Mouse (Mus musculus) hindbrain, embryonic 16.5 days (tissue): ENCODE data around the gene Phf3. TPM values are rescaled to one million over a fixed set of nuclear protein-coding genes. Genes with fewer than 3 reads are reported as not detected.

ENCODE experiments used
- ATAC-seq: fragments of 200-750 bp; cut with Nextera tagmentation; 2 replicates; pipeline ENCODE4 v1.8.0; 2017; ENCODE audit warnings: moderate TSS enrichment, moderate library complexity
- H3K27ac ChIP-seq: fragments of 300-500 bp; sonication (generic); 2 replicates; pipeline ENCODE4 v1.5.1; 2014; ENCODE audit warnings: low read depth, mild to moderate bottlenecking, control low read depth, low read length, moderate library complexity
- H3K27me3 ChIP-seq: fragments of 300-500 bp; sonication (generic); replicated peaks from 2 replicates; pipeline ENCODE4 v1.6.1; 2014; ENCODE audit warnings: low read length; ENCODE audit not compliant: control insufficient read depth, insufficient read depth
- H3K36me3 ChIP-seq: fragments of 300-500 bp; sonication (generic); 2 replicates; pipeline ENCODE4 v1.6.1; 2014; ENCODE audit warnings: mild to moderate bottlenecking, low read length, moderate library complexity, mixed read lengths; ENCODE audit not compliant: control insufficient read depth, insufficient read depth
- H3K4me1 ChIP-seq: fragments of 300-500 bp; sonication (generic); 2 replicates; pipeline ENCODE4 v1.6.1; 2014; ENCODE audit warnings: low read depth, low read length; ENCODE audit not compliant: control insufficient read depth, insufficient read depth
- H3K4me2 ChIP-seq: fragments of 300-500 bp; sonication (generic); 2 replicates; pipeline ENCODE4 v1.6.1; 2014; ENCODE audit warnings: mild to moderate bottlenecking, low read length, control low read depth, moderate library complexity
- H3K4me3 ChIP-seq: fragments of 300-500 bp; sonication (generic); 2 replicates; pipeline ENCODE4 v1.5.1; 2014; ENCODE audit warnings: mild to moderate bottlenecking, low read length, control low read depth, moderate library complexity
- H3K9ac ChIP-seq: fragments of 300-500 bp; sonication (generic); 2 replicates; pipeline ENCODE4 v1.6.1; 2014; ENCODE audit warnings: low read depth, mild to moderate bottlenecking, control low read depth, low read length, moderate library complexity
- H3K9me3 ChIP-seq: fragments of 300-500 bp; sonication (generic); 2 replicates; pipeline ENCODE4 v1.6.1; 2014; ENCODE audit warnings: mild to moderate bottlenecking, low read length, moderate library complexity; ENCODE audit not compliant: control insufficient read depth
- WGBS: fragments of 180-500 bp; shearing (Covaris S2); extraction: QIAGEN DNeasy Blood & Tissue Kit; methylation state at CpG from one replicate; pipeline ENCODE4 v1.1.7; 2014; 5-methylcytosine and 5-hydroxymethylcytosine counted together
- polyA plus RNA-seq: library from polyadenylated mRNA; unstranded; fragments of >200 nt; fragmentation: Nextera tagmentation; extraction: Ambion mirVana; gene quantifications from 2 replicates; pipeline ENCODE4 v1.2.1, GENCODE M21; 2015

Phf3 gene
- polyA plus RNA-seq, 1 experiment from 2014 or later, result 29.3 TPM

DNA sequence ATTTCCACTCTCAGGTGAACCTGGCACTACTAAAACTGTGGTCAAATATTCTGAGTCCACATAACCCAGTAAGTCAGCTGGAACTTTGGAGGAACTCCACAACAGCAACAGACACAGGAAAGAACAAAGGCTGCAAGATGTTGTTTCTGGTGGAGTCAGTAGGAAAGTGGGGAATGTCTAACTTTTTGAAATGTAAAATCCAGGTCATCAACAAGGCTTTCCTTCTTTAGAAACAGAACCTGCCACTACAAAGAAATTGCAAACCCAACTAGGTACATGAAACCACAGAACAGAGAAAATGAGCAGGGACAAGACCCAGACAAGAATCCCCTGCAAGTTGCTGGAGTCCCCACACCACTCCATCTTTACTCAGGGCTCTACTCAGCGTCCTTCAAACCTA, 26.0 kb downstream of the Phf3 start:
- Histone ChIP-seq H3K27ac (no peak overlapping the region), H3K9me3 (no peaks in the 10 kb centered on the region), H3K9ac (no peak overlapping the region), H3K4me1 (no peaks in the 10 kb centered on the region), H3K27me3 (no peaks in the 10 kb centered on the region), H3K4me3 (no peak overlapping the region), H3K36me3 (no peaks in the 10 kb centered on the region), H3K4me2 (no peak overlapping the region)
- no peak for ATAC-seq
- WGBS, result 70% methylated on average over 1 of the region's 1 CpGs

- Histone ChIP-seq H3K4me2 (no peak overlapping the region), H3K4me3 (no peak overlapping the region), H3K9me3 (no peaks in the 10 kb centered on the region), H3K27me3 (no peaks in the 10 kb centered on the region), H3K27ac (no peak overlapping the region), H3K36me3 (peaks cover 2% of the 10 kb centered on the region; the same call in 1 of the 2 replicates), H3K9ac (no peak overlapping the region), H3K4me1 (no peaks in the 10 kb centered on the region)
- ATAC-seq, result no peak
- 58% methylated on average over 3 of the region's 3 CpGs for WGBS
Observed at GRCm38 (mm10) chr1:30839662-30840061, 34.1 kb downstream of the Phf3 start.

DNA sequence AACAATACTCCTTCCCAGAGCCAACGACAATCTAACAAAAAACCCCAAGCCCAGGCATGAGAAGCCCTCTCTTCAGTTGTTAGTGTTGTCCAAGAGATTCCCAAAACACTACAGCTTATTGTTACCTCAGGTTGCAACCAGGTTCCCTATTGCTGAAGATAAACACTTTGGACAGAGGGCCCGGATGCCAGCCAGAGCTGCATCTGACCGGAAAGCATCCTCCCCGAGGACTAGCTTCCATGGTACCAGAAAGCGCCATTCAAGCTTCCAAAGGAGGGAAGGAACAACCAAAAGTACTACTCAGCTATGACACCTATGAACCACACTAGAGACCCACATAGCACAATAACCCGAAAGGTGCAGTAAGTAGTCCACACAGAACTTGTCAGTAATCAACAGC, 38.2 kb downstream of the Phf3 start:
- WGBS, result 93% methylated on average over 6 of the region's 6 CpGs
- H3K27ac ChIP-seq, result no peak overlapping the region
- H3K36me3 ChIP-seq, result peaks cover 4% of the 10 kb centered on the region; the same call in 1 of the 2 replicates
- no peak for ATAC-seq
- no peaks in the 10 kb centered on the region for H3K9me3 ChIP-seq
- no peaks in the 10 kb centered on the region for H3K4me1 ChIP-seq
- H3K4me2 ChIP-seq, result no peak overlapping the region
- no peak overlapping the region for H3K4me3 ChIP-seq
- H3K9ac ChIP-seq, result no peak overlapping the region
- no peaks in the 10 kb centered on the region for H3K27me3 ChIP-seq

- ATAC-seq, result no peak
- no peaks in the 10 kb centered on the region for H3K4me1 ChIP-seq
- no peak overlapping the region for H3K4me3 ChIP-seq
- no peaks in the 10 kb centered on the region for H3K27me3 ChIP-seq
- no peak overlapping the region for H3K4me2 ChIP-seq
- whole genome bisulfite sequencing, result 88% methylated on average over 4 of the region's 4 CpGs
- H3K9me3 ChIP-seq, result no peaks in the 10 kb centered on the region
- no peak overlapping the region for H3K9ac ChIP-seq
- no peak overlapping the region for H3K27ac ChIP-seq
- peaks cover 6% of the 10 kb centered on the region; the same call in 1 of the 2 replicates for H3K36me3 ChIP-seq
Observed at GRCm38 (mm10) chr1:30832778-30833177, 40.9 kb downstream of the Phf3 start.

DNA sequence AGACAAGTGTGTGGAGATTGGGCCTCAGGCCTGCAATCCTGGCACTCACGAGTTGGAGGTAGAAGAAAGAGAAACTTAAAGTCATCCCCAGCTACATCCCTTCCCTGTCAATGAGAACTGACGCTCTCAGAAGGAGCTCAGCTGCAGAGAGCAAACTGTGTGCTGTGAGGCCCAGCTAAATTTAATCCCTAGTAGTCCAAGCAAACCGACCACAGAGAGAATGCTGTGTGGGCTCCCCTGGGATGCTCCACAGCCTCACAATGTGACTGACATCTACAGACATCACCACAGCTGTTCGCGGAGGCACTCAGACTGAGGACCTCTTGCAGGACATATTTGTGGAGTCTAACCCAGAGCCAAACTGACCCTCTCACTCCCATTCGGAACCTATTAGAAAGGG, 54.3 kb downstream of the Phf3 start:
- Histone ChIP-seq H3K9me3 (no peaks in the 10 kb centered on the region), H3K9ac (no peak overlapping the region), H3K4me1 (no peaks in the 10 kb centered on the region), H3K27me3 (no peaks in the 10 kb centered on the region), H3K4me3 (no peak overlapping the region), H3K36me3 (peaks cover 25% of the 10 kb centered on the region), H3K4me2 (no peak overlapping the region), H3K27ac (no peak overlapping the region)
- ATAC-seq, result no peak
- WGBS, result 81% methylated on average over 6 of the region's 6 CpGs

- Histone ChIP-seq H3K36me3 (peaks cover 38% of the 10 kb centered on the region), H3K4me2 (no peak overlapping the region), H3K4me3 (no peak overlapping the region), H3K27ac (no peak overlapping the region), H3K27me3 (no peaks in the 10 kb centered on the region), H3K4me1 (no peaks in the 10 kb centered on the region), H3K9ac (no peak overlapping the region), H3K9me3 (no peaks in the 10 kb centered on the region)
- ATAC-seq, result no peak
- WGBS, result 97% methylated on average over 1 of the region's 1 CpGs
Observed at GRCm38 (mm10) chr1:30815609-30816008, 58.1 kb downstream of the Phf3 start.

DNA sequence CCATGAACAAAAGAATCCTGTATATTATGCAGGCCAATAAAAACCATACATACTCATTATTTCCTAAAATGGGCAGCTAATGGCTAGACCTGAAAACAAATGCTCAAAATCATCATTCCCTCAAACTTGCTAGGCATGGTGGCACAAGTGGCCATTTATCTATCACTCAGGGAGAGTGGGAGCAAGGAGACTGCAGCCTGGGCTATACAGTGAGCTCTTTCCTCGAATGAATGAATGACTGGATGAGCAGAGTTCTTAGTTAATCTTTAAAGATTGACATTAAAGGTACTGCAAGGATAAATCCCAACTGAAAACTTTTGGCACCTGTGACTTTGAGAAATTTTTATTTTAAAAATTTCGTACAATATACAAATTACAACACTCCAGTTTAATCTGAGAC, 58.7 kb downstream of the Phf3 start:
- ATAC-seq, result no peak
- Histone ChIP-seq H3K4me1 (no peaks in the 10 kb centered on the region), H3K27ac (no peak overlapping the region), H3K36me3 (peaks cover 38% of the 10 kb centered on the region), H3K9me3 (no peaks in the 10 kb centered on the region), H3K9ac (no peak overlapping the region), H3K4me3 (no peak overlapping the region), H3K27me3 (no peaks in the 10 kb centered on the region), H3K4me2 (no peak overlapping the region)
- WGBS, result 83% methylated on average over 2 of the region's 2 CpGs

- H3K4me2 ChIP-seq, result no peak overlapping the region
- no peaks in the 10 kb centered on the region for H3K4me1 ChIP-seq
- H3K9me3 ChIP-seq, result no peaks in the 10 kb centered on the region
- no peak for ATAC-seq
- no peaks in the 10 kb centered on the region for H3K27me3 ChIP-seq
- no peak overlapping the region for H3K4me3 ChIP-seq
- no peak overlapping the region for H3K9ac ChIP-seq
- 84% methylated on average over 10 of the region's 10 CpGs for WGBS
- H3K27ac ChIP-seq, result no peak overlapping the region
- peaks cover 53% of the 10 kb centered on the region for H3K36me3 ChIP-seq
Observed at GRCm38 (mm10) chr1:30808101-30808699, 65.5 kb downstream of the Phf3 start.

GRCm38 (mm10) chr1:30805688-30806285, 67.9 kb downstream of the Phf3 start:
- no peak for ATAC-seq
- no peak overlapping the region for H3K4me2 ChIP-seq
- H3K9ac ChIP-seq, result no peak overlapping the region
- H3K4me1 ChIP-seq, result no peaks in the 10 kb centered on the region
- WGBS, result 93% methylated on average over 11 of the region's 11 CpGs
- H3K4me3 ChIP-seq, result no peak overlapping the region
- no peaks in the 10 kb centered on the region for H3K27me3 ChIP-seq
- H3K36me3 ChIP-seq, result peaks cover 42% of the 10 kb centered on the region
- no peak overlapping the region for H3K27ac ChIP-seq
- H3K9me3 ChIP-seq, result no peaks in the 10 kb centered on the region
